34 mouse cellular contexts compared by ENCODE assay signal in the genomic region with DNA sequence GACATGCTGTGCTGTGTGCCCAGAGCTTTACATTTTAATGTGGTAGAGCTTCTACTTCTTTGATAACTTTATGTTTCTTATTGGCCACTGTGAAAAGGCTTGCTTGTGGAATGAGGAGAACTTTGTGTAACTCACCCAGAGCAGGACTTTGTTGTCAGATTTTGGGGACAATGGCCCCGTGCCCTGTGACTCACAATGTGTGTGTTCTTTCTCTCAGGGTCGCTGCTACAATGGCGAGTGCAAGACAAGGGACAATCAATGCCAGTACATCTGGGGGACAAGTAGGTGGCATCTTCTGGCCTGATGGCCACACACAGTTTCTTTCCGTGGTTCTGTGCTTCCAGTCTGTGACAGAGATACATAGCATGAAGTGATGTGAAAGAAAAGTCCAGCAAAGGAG. TPM values are rescaled to one million over a fixed set of nuclear protein-coding genes. Genes with fewer than 3 reads are reported as not detected.
DNase-seq lines count a peak whose midpoint lies in the region; ATAC-seq lines count a peak whose summit lies in the region.
"Had no signal": no experiment of that assay in that cellular context is flagged by ENCODE, and none has a peak within 500 bp of the region (broad histone marks: within the 10 kb centered on the region; RNA-seq: fewer than 3 reads in every experiment).

No protein-coding gene starts in this region.

- H3K4me2 ChIP-seq in forebrain, embryonic 11.5 days (ENCODE audit: low read depth, low read length, severe bottlenecking), result no peak overlapping the region
- H3K4me2 ChIP-seq in forebrain, embryonic 15.5 days (replicated peaks), result no peak overlapping the region
- no peak overlapping the region for H3K4me2 ChIP-seq in midbrain, embryonic 12.5 days (replicated peaks)
- H3K4me2 ChIP-seq in midbrain, embryonic 14.5 days (ENCODE audit: low read length), result no peak overlapping the region
- H3K4me2 ChIP-seq: embryonic facial prominence, embryonic 13.5 days; forebrain, embryonic 13.5 days; heart, embryonic 11.5 days; hindbrain, embryonic 12.5 days; hindbrain, embryonic 15.5 days had no signal

- DNase-seq in adrenal gland, postnatal 14 days, result peak; percentile 16
- no peak for DNase-seq in adrenal gland, adult 8-10 months
- no peak for DNase-seq in forebrain, embryonic 11.5 days (ENCODE audit: low spot score)
- DNase-seq in midbrain, embryonic 14.5 days, result no peak
- DNase-seq in kidney, postnatal 4 days, result no peak
- DNase-seq: cerebellum, adult 11 months; cerebellum, adult 2 months; cerebellum, postnatal 10 days; cerebellum, postnatal 36 days; forebrain, postnatal 0 days; gastrocnemius, adult 2 months; gastrocnemius, postnatal 14 days; heart, adult 11 months; kidney, adult 2 months had no signal

- H3K27ac ChIP-seq in forebrain, embryonic 11.5 days (ENCODE audit: low read depth, low read length), result no peak overlapping the region
- no peak overlapping the region for H3K27ac ChIP-seq in forebrain, embryonic 15.5 days (replicated peaks)
- no peak overlapping the region for H3K27ac ChIP-seq in midbrain, embryonic 12.5 days (replicated peaks)
- no peak overlapping the region for H3K27ac ChIP-seq in midbrain, embryonic 14.5 days (replicated peaks; ENCODE audit: low read depth, low read length)
- H3K27ac ChIP-seq: embryonic facial prominence, embryonic 13.5 days; forebrain, embryonic 13.5 days; gastrocnemius, adult 2 months; hindbrain, embryonic 12.5 days; hindbrain, embryonic 15.5 days had no signal

- H3K36me3 ChIP-seq in forebrain, embryonic 11.5 days (ENCODE audit: control insufficient read depth, insufficient read depth, low read length), result no peaks in the 10 kb centered on the region
- no peaks in the 10 kb centered on the region for H3K36me3 ChIP-seq in forebrain, embryonic 15.5 days
- no peaks in the 10 kb centered on the region for H3K36me3 ChIP-seq in midbrain, embryonic 12.5 days
- no peaks in the 10 kb centered on the region; the same call in 1 of the 2 replicates for H3K36me3 ChIP-seq in midbrain, embryonic 14.5 days (ENCODE audit: control insufficient read depth, insufficient read depth, low read length)
- H3K36me3 ChIP-seq: embryonic facial prominence, embryonic 13.5 days; hindbrain, embryonic 12.5 days had no signal

- 31% methylated on average over 4 of the region's 4 CpGs for WGBS in forebrain, embryonic 11.5 days
- WGBS in forebrain, embryonic 15.5 days, result 30% methylated on average over 4 of the region's 4 CpGs
- 10% methylated on average over 4 of the region's 4 CpGs for WGBS in midbrain, embryonic 12.5 days
- 10% methylated on average over 4 of the region's 4 CpGs for WGBS in midbrain, embryonic 14.5 days

- H3K4me1 ChIP-seq in forebrain, embryonic 11.5 days (replicated peaks; ENCODE audit: control insufficient read depth, insufficient read depth, low read length), result no peaks in the 10 kb centered on the region
- no peaks in the 10 kb centered on the region for H3K4me1 ChIP-seq in forebrain, embryonic 15.5 days
- H3K4me1 ChIP-seq in midbrain, embryonic 12.5 days, result peaks cover 9% of the 10 kb centered on the region; the same call in 1 of the 2 replicates
- H3K4me1 ChIP-seq in midbrain, embryonic 14.5 days (ENCODE audit: control insufficient read depth, insufficient read depth, low read length), result no peaks in the 10 kb centered on the region
- H3K4me1 ChIP-seq: embryonic facial prominence, embryonic 13.5 days; hindbrain, embryonic 12.5 days; hindbrain, embryonic 15.5 days had no signal

- ATAC-seq in forebrain, embryonic 11.5 days (replicated peaks; ENCODE audit: low FRiP score), result peak; percentile 42
- no peak for ATAC-seq in forebrain, embryonic 15.5 days (replicated peaks)
- peak; percentile 23; the same call in 1 of the 2 replicates for ATAC-seq in midbrain, embryonic 12.5 days (ENCODE audit: low FRiP score, low read depth)
- ATAC-seq in midbrain, embryonic 14.5 days (ENCODE audit: low FRiP score, low TSS enrichment), result no peak
- ATAC-seq: CD4-positive, CD25-positive, alpha-beta regulatory T cell, adult 4 months; forebrain, embryonic 13.5 days; forebrain, postnatal 0 days; intestine, postnatal 0 days had no signal

- H3K9ac ChIP-seq in forebrain, embryonic 11.5 days (ENCODE audit: low read length), result no peak overlapping the region
- no peak overlapping the region for H3K9ac ChIP-seq in forebrain, embryonic 15.5 days (replicated peaks)
- no peak overlapping the region for H3K9ac ChIP-seq in midbrain, embryonic 12.5 days (replicated peaks)
- no peak overlapping the region for H3K9ac ChIP-seq in midbrain, embryonic 14.5 days (replicated peaks; ENCODE audit: low read length)
- H3K9ac ChIP-seq: embryonic facial prominence, embryonic 13.5 days; forebrain, embryonic 13.5 days; forebrain, postnatal 0 days; hindbrain, embryonic 12.5 days; hindbrain, embryonic 15.5 days had no signal

- no peaks in the 10 kb centered on the region for H3K9me3 ChIP-seq in forebrain, embryonic 11.5 days (ENCODE audit: control insufficient read depth, low read length)
- no peaks in the 10 kb centered on the region for H3K9me3 ChIP-seq in forebrain, embryonic 15.5 days
- H3K9me3 ChIP-seq in midbrain, embryonic 12.5 days, result no peaks in the 10 kb centered on the region
- H3K9me3 ChIP-seq in midbrain, embryonic 14.5 days (ENCODE audit: control insufficient read depth, low read length), result no peaks in the 10 kb centered on the region
- H3K9me3 ChIP-seq: embryonic facial prominence, embryonic 13.5 days; forebrain, embryonic 13.5 days; hindbrain, embryonic 12.5 days; hindbrain, embryonic 15.5 days had no signal

- H3K4me3 ChIP-seq in forebrain, embryonic 11.5 days (ENCODE audit: low read depth, low read length), result no peak overlapping the region
- H3K4me3 ChIP-seq in forebrain, embryonic 15.5 days, result no peak overlapping the region
- no peak overlapping the region for H3K4me3 ChIP-seq in midbrain, embryonic 12.5 days
- no peak overlapping the region for H3K4me3 ChIP-seq in midbrain, embryonic 14.5 days (replicated peaks; ENCODE audit: low read depth, low read length)
- H3K4me3 ChIP-seq: embryonic facial prominence, embryonic 13.5 days; erythroblast, embryonic 14.5 days; forebrain, embryonic 13.5 days; gastrocnemius, adult 2 months; hindbrain, embryonic 12.5 days; hindbrain, embryonic 15.5 days had no signal

- H3K27me3 ChIP-seq in forebrain, embryonic 11.5 days (ENCODE audit: control insufficient read depth, insufficient read depth, low read length), result no peaks in the 10 kb centered on the region
- no peaks in the 10 kb centered on the region for H3K27me3 ChIP-seq in forebrain, embryonic 15.5 days
- H3K27me3 ChIP-seq in midbrain, embryonic 12.5 days, result peaks cover 29% of the 10 kb centered on the region
- no peaks in the 10 kb centered on the region for H3K27me3 ChIP-seq in midbrain, embryonic 14.5 days (ENCODE audit: control insufficient read depth, insufficient read depth, low read length)
- H3K27me3 ChIP-seq: embryonic facial prominence, embryonic 13.5 days; forebrain, embryonic 13.5 days; hindbrain, embryonic 12.5 days; hindbrain, embryonic 15.5 days had no signal

RNA-seq across cellular contexts. Expression of a gene that starts 51.8 kb away (rescaled TPM):
- total RNA-seq in adrenal gland, postnatal 14 days (2021), result not detected in 2 replicates
- total RNA-seq in adrenal gland, adult 8-10 months (2022), result not detected
- not detected in 2 replicates for polyA plus RNA-seq in forebrain, embryonic 11.5 days (2014; fragmentation: Nextera tagmentation; extraction: Ambion mirVana)
- 0.17 TPM in 1 of 2 replicates, not detected in the other for polyA plus RNA-seq in forebrain, embryonic 15.5 days (2015; fragmentation: Nextera tagmentation; extraction: Ambion mirVana)
- not detected in 2 replicates for polyA plus RNA-seq in midbrain, embryonic 12.5 days (2016; fragmentation: Nextera tagmentation; extraction: Ambion mirVana)
- polyA plus RNA-seq in midbrain, embryonic 14.5 days (2014; fragmentation: Nextera tagmentation; extraction: Ambion mirVana), result not detected in 2 replicates
- total RNA-seq: forebrain, postnatal 0 days; gastrocnemius, adult 2 months; gastrocnemius, postnatal 14 days; gastrocnemius, postnatal 4 days; heart, adult 8-10 months; heart, postnatal 25 days; hematopoietic stem cell, adult 5-6 weeks; MEL had no signal
- polyA plus RNA-seq: C2C12; CD4-positive, CD25-positive, alpha-beta regulatory T cell, adult 4 months; cerebellum, adult 2 months; embryonic facial prominence, embryonic 13.5 days; erythroblast, embryonic 14.5 days; forebrain, embryonic 13.5 days; forebrain, postnatal 0 days; frontal cortex, adult 2 months; heart, embryonic 11.5 days; heart, embryonic 14.5 days; heart, postnatal 0 days; hindbrain, embryonic 12.5 days; hindbrain, embryonic 15.5 days; intestine, embryonic 14.5 days; intestine, postnatal 0 days; kidney, adult 2 months had no signal

Comparison
In these comparisons a context has a peak if more than half of its experiments do, and no peak if none do; other contexts are left out.
1. ATAC-seq: peak in forebrain, embryonic 11.5 days (single experiment) and midbrain, embryonic 12.5 days (single experiment); none in forebrain, embryonic 15.5 days (single experiment) and midbrain, embryonic 14.5 days (single experiment).